Mouse (Mus musculus): Measurements from ENCODE around the gene Actr2.
A peak's percentile ranks its signal among the peaks of the same experiment; 100 is the strongest.
"Not testable (repeated sequence)": the region's sequence is repeated elsewhere in the genome, so short reads cannot be mapped to it uniquely, and the experiment has no call there.

Actr2 gene

DNA sequence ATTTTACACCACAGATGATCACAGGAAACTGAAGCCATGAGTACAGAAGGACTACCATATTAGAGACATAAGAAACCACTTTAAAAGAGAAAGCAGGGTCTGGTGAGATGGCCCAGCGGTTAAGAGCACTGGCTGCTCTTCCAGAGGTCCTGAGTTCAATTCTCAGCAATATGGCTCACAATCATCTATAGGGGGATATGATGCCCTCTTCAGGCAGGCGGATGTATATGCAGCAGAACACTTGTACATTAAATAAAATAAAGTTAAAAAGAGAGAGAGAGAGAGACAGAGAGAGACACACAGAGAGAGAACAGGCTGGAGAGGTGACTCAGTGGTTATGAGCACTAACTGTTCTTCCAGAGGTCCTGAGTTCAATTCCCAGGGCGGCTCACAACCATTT lies 67.1 kb downstream of the Actr2 start:
- no peak for DNase-seq (ENCODE audit: low spot score in 2 of 2)

GRCm38 (mm10) chr11:20043256-20043655 lies 69.5 kb downstream of the Actr2 start:
- no peak for DNase-seq (ENCODE audit: low spot score in 2 of 2)

GRCm38 (mm10) chr11:20042106-20042505 lies 70.6 kb downstream of the Actr2 start:
- DNase-seq (ENCODE audit: low spot score in 2 of 2): peak; percentile 36 to 65

- DNase-seq (ENCODE audit: low spot score in 2 of 2): no peak
Measured at GRCm38 (mm10) chr11:20041164-20041920, 71.4 kb downstream of the Actr2 start.

GRCm38 (mm10) chr11:20038723-20039122 lies 74.0 kb downstream of the Actr2 start:
- peak; percentile 74 to 75 for DNase-seq (ENCODE audit: low spot score in 2 of 2)

DNA sequence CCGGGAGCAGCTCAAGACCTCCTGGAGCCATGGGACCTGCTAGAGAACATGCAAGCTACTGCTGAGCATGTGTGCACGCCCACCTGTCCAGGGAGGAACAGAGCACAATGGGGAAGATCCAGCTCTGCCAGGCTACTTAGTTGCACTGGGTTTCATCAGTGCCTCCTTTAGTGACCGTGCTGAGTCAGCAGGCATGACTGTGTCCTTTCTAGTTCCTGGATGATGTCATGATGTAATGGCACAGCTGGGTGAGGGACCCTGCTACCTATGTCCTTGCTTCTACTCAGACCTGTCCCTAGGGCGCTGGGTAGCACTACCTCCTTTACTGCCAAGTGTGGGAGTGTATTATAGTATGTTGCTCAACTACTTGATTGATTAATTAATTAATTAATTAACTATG lies 75.0 kb downstream of the Actr2 start:
- DNase-seq (ENCODE audit: low spot score in 2 of 2): no peak

DNA sequence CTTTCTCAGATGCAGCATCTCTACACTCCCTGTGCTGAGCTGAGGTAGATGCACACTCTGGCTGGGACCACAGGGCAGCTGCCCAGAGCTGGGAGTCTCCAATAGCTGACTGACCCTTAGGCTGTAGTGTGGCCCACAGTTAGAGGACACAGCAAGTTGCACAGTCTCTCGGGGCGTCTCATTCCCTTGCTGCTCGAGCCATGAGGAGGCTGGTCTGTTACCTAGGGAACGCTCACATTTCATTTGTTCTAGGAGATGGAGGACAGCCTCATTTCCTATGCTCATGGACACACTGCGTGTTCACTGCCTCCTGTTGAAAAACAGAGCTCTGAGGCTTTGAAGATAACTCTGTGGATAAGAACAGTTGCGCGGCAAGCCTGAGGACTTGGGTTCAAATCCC lies 76.7 kb downstream of the Actr2 start:
- peak in 1 of 2 experiments; percentile 33 for DNase-seq (ENCODE audit: low spot score in 2 of 2)

GRCm38 (mm10) chr11:20035343-20035928 lies 77.3 kb downstream of the Actr2 start:
- peak; percentile 68 to 78 for DNase-seq (ENCODE audit: low spot score in 2 of 2)

GRCm38 (mm10) chr11:20034337-20034947 lies 78.3 kb downstream of the Actr2 start:
- no peak for DNase-seq (ENCODE audit: low spot score in 2 of 2)

GRCm38 (mm10) chr11:20033541-20034160 lies 79.1 kb downstream of the Actr2 start:
- no peak for DNase-seq (ENCODE audit: low spot score in 2 of 2)

GRCm38 (mm10) chr11:20031536-20031935 lies 81.2 kb downstream of the Actr2 start:
- DNase-seq (ENCODE audit: low spot score in 2 of 2): no peak

- DNase-seq (ENCODE audit: low spot score in 2 of 2): not testable (repeated sequence)
Measured at GRCm38 (mm10) chr11:20030973-20031372, 81.7 kb downstream of the Actr2 start.

- DNase-seq (ENCODE audit: low spot score in 2 of 2): no peak
Measured at GRCm38 (mm10) chr11:20029014-20029413, 83.7 kb downstream of the Actr2 start.

DNA sequence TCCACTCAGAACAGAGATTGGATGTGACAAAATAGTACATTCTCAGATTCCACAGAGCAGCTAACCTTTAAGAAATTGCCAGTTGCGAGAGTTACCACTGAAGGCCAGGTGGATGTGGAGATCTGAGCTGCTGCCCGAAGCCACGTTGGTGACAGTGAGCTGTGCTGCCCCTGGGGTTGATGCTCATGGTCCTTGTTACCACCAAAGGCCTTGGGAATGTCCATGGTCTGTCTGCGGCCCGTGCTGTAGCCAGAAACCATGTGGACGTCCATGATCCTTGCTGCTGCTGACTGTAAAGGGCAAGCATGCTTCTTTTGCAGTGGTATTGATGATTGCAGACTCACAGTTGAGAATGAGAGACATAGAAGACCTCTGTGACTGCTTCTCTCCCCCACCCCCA lies 84.3 kb downstream of the Actr2 start:
- no peak for DNase-seq (ENCODE audit: low spot score in 2 of 2)

- no peak for DNase-seq (ENCODE audit: low spot score in 2 of 2)
Measured at GRCm38 (mm10) chr11:20027719-20028118, 85.0 kb downstream of the Actr2 start.

DNA sequence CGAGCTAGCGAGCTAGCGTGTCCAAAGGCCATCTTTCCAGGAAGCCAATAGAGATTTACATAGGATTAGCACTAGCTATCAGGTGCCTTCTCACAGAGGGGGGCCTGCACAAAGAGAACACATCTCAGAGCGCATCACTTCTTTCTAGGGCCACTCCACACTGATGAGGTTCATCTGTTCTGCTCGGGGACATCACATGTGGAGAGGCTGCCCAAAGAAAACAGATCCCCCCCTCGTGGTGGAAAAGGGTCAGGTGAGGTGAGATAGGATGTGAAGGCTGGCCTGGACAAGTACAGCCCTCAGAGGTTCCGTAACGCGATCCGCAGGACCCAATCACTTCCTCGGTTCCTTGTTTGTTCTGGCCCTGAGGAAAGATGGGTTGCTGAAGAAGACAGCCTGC lies 86.8 kb downstream of the Actr2 start:
- DNase-seq (ENCODE audit: low spot score in 2 of 2): no peak

DNA sequence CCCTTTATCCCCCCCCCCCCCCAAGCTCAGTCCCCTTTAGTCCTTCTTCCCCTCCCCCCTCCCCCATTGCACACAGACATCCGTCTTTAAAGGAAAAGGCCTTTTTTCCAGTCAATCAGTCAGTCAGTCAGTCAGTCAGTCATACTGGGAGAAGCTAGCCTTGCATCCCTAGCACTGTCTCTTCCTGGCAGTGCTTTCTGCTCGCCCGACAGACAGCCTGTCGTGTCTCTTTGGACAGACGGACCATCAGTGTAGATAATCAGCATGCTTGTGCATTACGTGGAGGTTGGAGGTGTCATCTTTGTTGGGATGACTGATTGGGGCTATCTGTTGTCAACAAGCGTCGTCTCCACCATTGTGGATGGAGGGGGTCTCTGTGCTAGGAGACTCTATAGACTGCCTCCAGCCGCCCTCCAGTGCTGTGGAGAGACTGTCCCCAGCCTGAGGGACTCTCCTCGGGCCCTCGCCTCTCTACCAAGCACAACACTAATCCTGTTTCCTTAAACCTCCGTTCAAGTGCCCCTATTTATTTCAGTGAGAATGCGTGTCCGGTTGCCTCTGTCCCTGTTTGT lies 89.7 kb downstream of the Actr2 start:
- no peak for DNase-seq (ENCODE audit: low spot score in 2 of 2)

- DNase-seq (ENCODE audit: low spot score in 2 of 2): no peak
Measured at GRCm38 (mm10) chr11:20022462-20022861, 90.3 kb downstream of the Actr2 start.

DNA sequence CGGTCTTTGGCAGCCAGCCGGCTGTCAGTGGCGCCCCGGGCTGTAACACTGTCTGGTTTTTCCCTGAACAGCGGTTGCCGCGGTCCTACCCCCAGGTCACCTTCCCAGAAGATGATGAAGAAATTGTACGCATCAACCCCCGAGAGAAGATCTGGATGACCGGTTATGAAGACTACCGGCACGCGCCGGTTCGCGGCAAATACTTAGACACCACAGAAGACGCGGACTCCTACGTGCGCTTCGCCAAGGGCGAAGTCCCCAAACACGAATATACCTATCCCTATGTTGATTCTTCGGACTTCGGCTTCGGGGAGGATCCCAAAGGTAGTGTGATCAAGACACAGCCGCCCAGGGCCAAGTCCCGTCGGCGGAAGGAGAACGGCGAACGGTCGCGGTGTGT lies 92.0 kb downstream of the Actr2 start:
- DNase-seq (ENCODE audit: low spot score in 2 of 2): no peak

DNA sequence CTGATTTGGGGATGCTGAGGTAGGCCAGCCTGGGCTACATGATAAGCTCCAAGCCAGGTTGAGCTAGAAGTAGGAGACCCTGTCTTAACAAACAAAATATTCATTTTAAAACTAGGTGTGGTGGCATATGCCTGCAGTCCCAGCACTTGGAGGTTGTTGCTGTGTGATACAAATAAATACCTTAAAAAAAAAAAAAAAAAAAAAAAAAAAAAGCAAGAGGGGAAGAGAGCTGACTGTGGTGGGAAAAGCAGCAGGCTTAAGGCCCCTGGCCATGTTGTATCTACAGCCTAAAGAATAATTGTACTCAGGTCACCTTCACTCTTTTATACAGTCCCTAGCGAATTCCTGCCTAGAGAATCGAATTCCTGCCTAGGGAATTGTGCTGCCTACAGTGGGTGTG lies 93.8 kb downstream of the Actr2 start:
- DNase-seq (ENCODE audit: low spot score in 2 of 2): no peak

GRCm38 (mm10) chr11:20017937-20018336 lies 94.8 kb downstream of the Actr2 start:
- DNase-seq (ENCODE audit: low spot score in 2 of 2): no peak

DNA sequence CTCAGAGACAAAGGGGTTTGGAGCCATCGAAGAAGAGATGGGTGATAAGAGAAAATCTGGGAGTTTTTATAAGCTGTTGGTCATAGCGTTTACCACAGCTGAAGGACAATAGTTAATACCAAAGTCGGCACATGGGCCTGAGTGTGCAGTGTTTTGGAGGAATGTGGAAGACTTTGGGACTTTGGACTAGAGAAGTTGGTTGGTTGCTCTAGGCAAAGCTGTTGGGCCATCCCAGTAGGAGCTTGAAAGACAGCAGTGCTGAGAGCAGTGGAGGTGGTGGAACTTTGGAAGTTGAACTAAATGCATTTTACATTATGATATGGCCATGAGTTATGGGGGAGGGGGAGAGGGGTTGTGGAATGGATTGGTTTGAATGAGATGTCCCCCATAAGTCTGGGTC lies 99.3 kb downstream of the Actr2 start:
- DNase-seq (ENCODE audit: low spot score in 2 of 2): no peak

Measured in frontal cortex, postnatal 36 days (tissue).